Mouse (Mus musculus) left cerebral cortex, adult 11 months (tissue): ENCODE results near the gene Gdap2.

ENCODE experiments used
- DNase-seq: peaks from one replicate; pipeline ENCODE4 v3.0.0; 2022; ENCODE audit warnings: low spot score

Gdap2 gene

DNA sequence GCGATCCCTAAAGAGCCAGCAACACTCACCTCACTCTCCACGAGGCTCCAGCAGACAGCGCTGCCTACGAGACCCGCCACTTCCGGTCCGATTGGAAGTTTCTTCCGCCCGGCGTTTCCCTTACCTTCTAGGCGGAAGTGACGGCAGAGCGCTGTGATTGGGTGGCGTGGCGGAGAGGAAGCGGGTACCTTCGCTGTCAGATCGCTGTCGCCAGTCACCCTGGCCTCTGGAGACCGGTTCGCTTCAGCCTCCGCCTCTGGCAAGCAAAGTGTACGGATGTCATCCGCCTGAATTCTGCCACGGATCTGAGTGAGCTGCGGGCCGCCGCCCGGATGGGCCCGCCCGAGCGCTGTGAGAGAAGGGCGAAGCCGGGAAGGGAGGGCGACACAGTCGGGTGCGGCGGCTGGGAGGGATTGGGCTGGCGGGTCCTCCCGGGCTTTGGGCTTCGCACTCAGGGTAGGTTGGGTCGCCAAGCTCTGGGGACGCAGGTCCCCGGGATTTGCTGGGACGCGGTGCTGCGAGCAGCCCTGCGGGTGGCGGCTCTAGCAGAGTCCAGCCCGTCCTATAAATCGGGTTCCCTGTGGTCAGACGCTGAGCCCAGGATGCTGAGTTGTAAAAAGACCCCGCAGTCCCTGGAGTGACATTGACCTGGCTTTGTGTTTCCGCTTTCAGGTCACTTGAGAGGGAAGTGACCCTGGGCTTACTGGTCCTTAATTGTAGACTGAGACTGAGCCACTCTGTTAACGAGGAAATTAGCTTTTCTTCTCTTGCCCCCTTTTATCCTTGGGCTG, at the start of gene Gdap2, which contains the start of gene Wdr3:
TSS of gene Gdap2 (plus strand) at position 67 of the 791 bp plus-strand sequence.
TSS of gene Wdr3 (minus strand) at position 93 of the 791 bp plus-strand sequence.
- peak; percentile 85 for DNase-seq

GRCm38 (mm10) chr3:100118681-100119080, 43.5 kb upstream of the Gdap2 start:
- no peak for DNase-seq

GRCm38 (mm10) chr3:100121961-100122360, 40.2 kb upstream of the Gdap2 start:
- no peak for DNase-seq

DNA sequence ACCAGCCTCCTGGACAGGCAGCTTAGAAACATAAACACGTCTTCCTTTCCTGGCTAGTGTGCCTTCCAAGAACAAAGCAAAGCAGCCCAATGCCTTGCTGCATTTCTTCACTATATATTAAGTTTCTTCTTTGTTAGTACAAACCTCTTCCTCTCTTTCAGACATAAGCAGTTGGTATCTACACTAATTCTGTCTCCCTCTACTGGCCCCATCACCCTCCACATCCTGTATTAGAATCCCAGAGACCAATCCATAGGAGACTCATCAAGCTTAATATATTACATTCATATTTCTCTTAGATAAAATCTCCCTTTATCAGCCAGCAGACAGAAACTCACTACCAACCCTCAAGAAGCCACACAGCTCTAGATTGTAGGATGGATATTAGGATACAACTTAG, 39.7 kb upstream of the Gdap2 start:
- no peak for DNase-seq

DNA sequence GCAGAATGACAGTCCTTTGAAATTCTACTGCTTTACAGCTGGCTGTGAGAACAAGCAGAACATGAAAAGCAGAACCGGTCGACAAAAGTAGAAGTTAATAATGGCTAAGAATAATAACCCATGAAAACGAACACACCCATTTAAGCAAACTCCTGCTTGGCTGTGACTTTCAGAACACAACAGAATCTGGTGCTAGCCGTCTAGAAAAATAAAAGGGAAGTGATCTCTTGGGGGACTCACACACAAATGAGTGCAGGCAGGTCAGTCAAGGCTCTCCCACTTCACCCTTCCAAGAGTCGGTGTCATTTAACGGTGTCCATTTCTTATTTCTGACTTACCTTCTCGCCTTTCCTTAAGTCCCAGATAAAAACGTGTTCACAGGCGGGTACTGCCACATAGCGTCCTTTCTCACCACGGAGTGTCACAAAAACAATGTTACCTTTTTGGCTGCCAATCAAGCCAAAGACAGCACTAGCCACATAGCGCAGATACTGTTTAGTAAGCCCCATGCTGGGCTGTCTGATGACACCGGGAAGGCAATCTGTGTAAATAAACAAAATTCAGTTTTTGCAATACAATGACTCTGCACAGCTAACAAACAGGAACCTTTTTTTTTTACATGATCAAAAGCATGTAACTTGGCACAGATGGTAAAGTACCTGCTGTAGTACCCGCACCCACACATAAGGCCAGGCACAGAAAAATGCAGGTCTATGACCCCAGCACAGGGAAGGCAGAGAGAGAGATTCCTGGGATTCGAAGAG, 1.3 kb upstream of the Gdap2 start:
- no peak for DNase-seq

- DNase-seq: no peak
These were observed 391 bp upstream of the Gdap2 start for GRCm38 (mm10) chr3:100161665-100162314.

- no peak for DNase-seq
These were observed 1.4 kb downstream of the Gdap2 start for GRCm38 (mm10) chr3:100163556-100163955.

- no peak for DNase-seq
These were observed 2.8 kb downstream of the Gdap2 start for GRCm38 (mm10) chr3:100164991-100165390.

DNA sequence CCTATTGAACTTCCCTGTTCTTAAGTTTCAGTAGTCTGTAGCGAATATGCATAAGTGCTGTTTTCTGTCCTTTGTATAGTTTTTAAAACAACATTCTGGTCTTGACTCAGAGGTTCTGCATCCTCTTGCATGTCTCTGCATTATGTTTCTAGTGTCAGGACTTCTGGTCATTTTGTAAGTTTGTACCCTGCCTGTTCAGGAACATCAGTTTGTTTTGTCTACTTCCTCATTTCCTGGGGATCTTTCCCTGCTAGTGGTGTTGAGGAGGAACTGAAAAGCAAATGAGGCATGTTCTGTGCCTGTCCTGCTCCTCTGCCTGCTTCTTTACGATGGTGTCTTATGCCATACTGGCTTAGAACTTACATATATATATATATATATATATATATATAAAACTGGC, 13.8 kb downstream of the Gdap2 start:
- no peak for DNase-seq

GRCm38 (mm10) chr3:100180471-100180870, 18.3 kb downstream of the Gdap2 start:
- DNase-seq: no peak

- peak; percentile 64 for DNase-seq
These were observed 27.3 kb downstream of the Gdap2 start for GRCm38 (mm10) chr3:100189444-100189843.

DNA sequence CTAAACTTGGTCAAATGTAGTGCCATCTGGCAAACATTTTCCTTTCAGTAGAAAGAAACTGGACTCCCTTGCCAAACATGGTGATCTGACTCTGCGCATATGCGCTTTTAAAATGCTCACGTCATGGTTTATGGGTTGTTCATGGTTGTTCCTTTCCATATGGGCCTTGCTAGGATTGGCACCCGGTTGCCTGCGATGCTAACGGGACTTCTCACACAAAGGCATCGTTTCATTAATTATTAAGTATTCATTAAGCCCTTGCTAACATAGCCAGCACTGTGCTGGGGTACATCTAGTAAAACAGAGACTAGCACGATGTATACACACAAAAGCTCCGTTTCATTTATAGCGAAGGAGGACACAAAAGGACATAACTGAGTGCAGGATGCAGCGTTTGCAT, 27.7 kb downstream of the Gdap2 start:
- DNase-seq: no peak

GRCm38 (mm10) chr3:100194210-100194609, 32.0 kb downstream of the Gdap2 start:
- DNase-seq: no peak

GRCm38 (mm10) chr3:100201554-100201953, 39.4 kb downstream of the Gdap2 start:
- DNase-seq: peak; percentile 22

DNA sequence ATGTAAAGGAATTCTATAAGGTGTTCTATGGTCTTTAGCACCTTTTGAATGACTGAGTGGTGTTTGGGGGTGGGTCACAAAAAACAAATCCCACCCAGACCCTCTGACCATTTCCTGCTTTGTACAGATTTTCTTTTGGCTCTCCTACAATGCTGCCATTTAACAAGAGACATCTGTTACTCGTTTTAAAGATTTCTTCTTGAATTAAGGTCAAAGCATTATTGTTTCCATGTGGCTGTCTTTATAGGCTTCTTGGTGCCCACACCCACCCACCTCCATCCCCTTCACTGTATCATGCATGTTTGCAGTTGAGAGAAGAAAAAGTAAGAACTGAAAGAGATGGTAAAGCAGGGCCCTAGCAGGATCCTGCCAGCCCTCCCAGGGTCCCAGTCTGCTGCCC, 44.8 kb downstream of the Gdap2 start:
- DNase-seq: no peak

DNA sequence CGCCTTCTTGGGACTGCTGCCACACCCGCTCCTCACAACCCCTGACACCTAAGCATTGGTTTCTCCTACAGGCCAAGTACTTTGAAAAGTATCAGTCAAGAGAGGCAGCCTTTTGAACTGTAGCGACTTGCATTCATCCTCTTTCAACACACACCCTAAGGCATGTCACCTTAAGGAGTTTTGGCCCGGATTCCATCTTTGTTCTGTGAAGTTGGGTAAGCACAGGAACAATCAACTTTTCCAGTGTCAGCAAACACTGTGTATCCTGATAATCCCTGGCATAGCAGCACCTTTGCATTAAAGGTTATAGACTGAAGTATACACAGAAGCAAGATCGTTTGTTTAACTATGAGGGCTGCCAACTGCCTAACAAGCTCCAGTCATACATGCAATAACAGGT, 53.3 kb downstream of the Gdap2 start:
- no peak for DNase-seq

- DNase-seq: no peak
These were observed 63.3 kb downstream of the Gdap2 start for GRCm38 (mm10) chr3:100225326-100225959.

DNA sequence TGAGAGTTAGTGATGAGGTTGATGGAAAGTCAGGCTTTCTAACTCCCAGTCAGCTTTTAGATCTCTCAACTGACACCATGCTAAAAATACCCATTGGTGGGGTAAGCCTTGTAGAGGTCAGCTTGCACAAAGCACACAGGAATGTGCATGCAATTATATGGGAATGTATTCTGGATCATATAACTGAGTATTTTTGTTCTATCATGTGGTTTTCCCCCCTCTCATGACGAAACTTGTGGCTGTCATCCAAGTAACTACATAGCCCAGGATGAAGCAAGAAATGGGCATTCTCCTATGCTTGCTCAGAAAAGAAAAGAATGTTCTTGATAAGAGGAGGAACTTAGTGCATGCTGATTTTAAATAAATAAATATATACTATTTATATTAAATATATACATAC, 65.3 kb downstream of the Gdap2 start:
- DNase-seq: no peak

GRCm38 (mm10) chr3:100228981-100229380, 66.8 kb downstream of the Gdap2 start:
- DNase-seq: no peak

- DNase-seq: no peak
These were observed 74.7 kb downstream of the Gdap2 start for GRCm38 (mm10) chr3:100236725-100237436.

GRCm38 (mm10) chr3:100242230-100242629, 80.0 kb downstream of the Gdap2 start:
- DNase-seq: no peak
